Mouse (Mus musculus): ENCODE measurements at regions not wholly inside any gene's neighbourhood (a gene's known extent, or its start where the extent isn't known, plus 50 kb on each side); places are given as distances from the start of the nearest gene placed in this dataset.

DNA sequence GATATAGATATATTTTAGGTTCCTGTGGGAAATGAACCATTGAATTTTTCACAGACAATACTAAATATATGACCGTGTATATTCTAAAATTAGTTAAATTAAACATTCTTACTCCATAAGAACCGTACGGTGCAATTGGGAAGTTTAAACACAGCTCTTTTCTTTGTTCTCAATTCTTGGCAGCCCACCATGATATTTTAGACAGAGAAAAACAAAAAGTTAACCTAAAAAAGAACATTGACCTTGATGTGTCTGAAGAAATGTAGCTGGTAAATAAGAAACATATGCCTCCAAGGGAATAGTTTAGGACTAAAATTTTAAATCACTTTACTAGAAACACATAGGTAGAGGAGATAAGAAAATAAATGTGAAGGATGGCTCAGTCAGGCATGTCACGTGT is 68.6 kb upstream of the Gm6993 start:
- no peak for TF ChIP-seq CTCF (IDR thresholded peaks at IDR 0.05; ENCODE audit: low read depth)
- no peak for TF ChIP-seq EP300 (IDR thresholded peaks at IDR 0.05; ENCODE audit: low read depth)

Data from liver, postnatal 0 days (tissue).